Mouse (Mus musculus): Measurements from ENCODE around the gene Hexb.

- TF ChIP-seq POLR2A (IDR thresholded peaks at IDR 0.05; ENCODE audit: insufficient read depth, low read depth, low read length) (no peak), CTCF (IDR thresholded peaks at IDR 0.05; ENCODE audit: insufficient read depth, low read depth, low read length) (no peak)
Measured at GRCm38 (mm10) chr13:97225130-97225529, 27.0 kb upstream of the Hexb start.
